Mouse (Mus musculus): ENCODE results near the gene Kantr. TPM values are rescaled to one million over a fixed set of nuclear protein-coding genes. Genes with fewer than 3 reads are reported as not detected.

Kantr gene
- polyA plus RNA-seq, 1 experiment from 2014 or later = 14.9 TPM

GRCm38 (mm10) chrX:152279384-152279783 is 47.9 kb downstream of the Kantr start:
- H3K4me3 ChIP-seq (replicated peaks) = no peak overlapping the region
- H3K4me1 ChIP-seq = no peaks in the 10 kb centered on the region
- H3K27ac ChIP-seq (replicated peaks) = no peak overlapping the region
- H3K9ac ChIP-seq = no peak overlapping the region
- peaks cover 19% of the 10 kb centered on the region for H3K36me3 ChIP-seq
- no peaks in the 10 kb centered on the region for H3K27me3 ChIP-seq
- H3K9me3 ChIP-seq (replicated peaks) = no peaks in the 10 kb centered on the region
- no peak for ATAC-seq (ENCODE audit: insufficient number of reproducible peaks, low FRiP score, low TSS enrichment, low read depth)
- H3K4me2 ChIP-seq (replicated peaks) = no peak overlapping the region
- whole genome bisulfite sequencing = 89% methylated on average over 6 of the region's 6 CpGs

GRCm38 (mm10) chrX:152271189-152271588 is 56.1 kb downstream of the Kantr start:
- Histone ChIP-seq H3K9me3 (replicated peaks) (no peaks in the 10 kb centered on the region), H3K36me3 (peaks cover 88% of the 10 kb centered on the region), H3K27me3 (no peaks in the 10 kb centered on the region), H3K27ac (replicated peaks) (no peak overlapping the region), H3K4me3 (replicated peaks) (no peak overlapping the region), H3K4me1 (no peaks in the 10 kb centered on the region), H3K4me2 (replicated peaks) (no peak overlapping the region), H3K9ac (no peak overlapping the region)
- 93% methylated on average over 11 of the region's 11 CpGs for WGBS
- no peak for ATAC-seq (ENCODE audit: insufficient number of reproducible peaks, low FRiP score, low TSS enrichment, low read depth)

Other genes with a start within 250 kb of the Kantr start
- 4.5 and 5.1 TPM in 2 replicates for gene Iqsec2, start 183.2 kb downstream of the Kantr start, polyA plus RNA-seq (2015; fragmentation: Nextera tagmentation; extraction: Ambion mirVana)
- 34.7 and 43.8 TPM in 2 replicates for gene Kdm5c, start 94.5 kb downstream of the Kantr start, polyA plus RNA-seq (2015; fragmentation: Nextera tagmentation; extraction: Ambion mirVana)
- 35.3 and 42.8 TPM in 2 replicates for gene Tspyl2, start 14.9 kb upstream of the Kantr start, polyA plus RNA-seq (2015; fragmentation: Nextera tagmentation; extraction: Ambion mirVana)
- 3.8 and 4.5 TPM in 2 replicates for gene Gpr173, start 41.2 kb upstream of the Kantr start, polyA plus RNA-seq (2015; fragmentation: Nextera tagmentation; extraction: Ambion mirVana)
- gene Cldn34a, start 235.8 kb upstream of the Kantr start, polyA plus RNA-seq (2015; fragmentation: Nextera tagmentation; extraction: Ambion mirVana) = not detected in 2 replicates